Mouse (Mus musculus) lung, embryonic 14.5 days (tissue): ENCODE results near the gene Tmem210. TPM values are rescaled to one million over a fixed set of nuclear protein-coding genes. Genes with fewer than 3 reads are reported as not detected.

Experiments used
- ATAC-seq: fragments of 200-750 bp; cut with Nextera tagmentation; 2 replicates; pipeline ENCODE4 v1.8.0; 2017; ENCODE audit warnings: mild to moderate bottlenecking, moderate TSS enrichment, moderate library complexity; ENCODE audit not compliant: insufficient read depth
- DNase-seq: peaks from one replicate; pipeline ENCODE4 v3.0.0-alpha.2; 2015
- H3K27ac ChIP-seq: fragments of 300-500 bp; sonication (generic); 2 replicates; pipeline ENCODE4 v1.5.1; 2014; ENCODE audit warnings: low read depth, mild to moderate bottlenecking, moderate library complexity
- H3K27me3 ChIP-seq: fragments of 300-500 bp; sonication (generic); 2 replicates; pipeline ENCODE4 v1.6.1; 2014; ENCODE audit warnings: low read length, control low read depth; ENCODE audit not compliant: insufficient read depth
- H3K36me3 ChIP-seq: fragments of 300-500 bp; sonication (generic); 2 replicates; pipeline ENCODE4 v1.6.1; 2014; ENCODE audit warnings: control low read depth; ENCODE audit not compliant: insufficient read depth
- H3K4me1 ChIP-seq: fragments of 300-500 bp; sonication (generic); 2 replicates; pipeline ENCODE4 v1.6.1; 2014; ENCODE audit warnings: antibody characterized with exemption, control low read depth; ENCODE audit not compliant: insufficient read depth
- H3K4me2 ChIP-seq: fragments of 300-500 bp; sonication (generic); 2 replicates; pipeline ENCODE4 v1.6.1; 2014; ENCODE audit warnings: mild to moderate bottlenecking
- H3K4me3 ChIP-seq: fragments of 300-500 bp; sonication (generic); 2 replicates; pipeline ENCODE4 v1.5.1; 2014; ENCODE audit warnings: low read depth, low read length
- H3K9ac ChIP-seq: fragments of 300-500 bp; sonication (generic); 2 replicates; pipeline ENCODE4 v1.6.1; 2014
- H3K9me3 ChIP-seq: fragments of 300-500 bp; sonication (generic); 2 replicates; pipeline ENCODE4 v1.6.1; 2016; ENCODE audit warnings: low read depth, low read length, control low read depth
- CTCF ChIP-seq: IDR thresholded peaks from 2 replicates; pipeline ENCODE4 v1.5.1; 2016; ENCODE audit warnings: antibody characterized with exemption, low read depth
- WGBS: fragments of 180-500 bp; shearing (Covaris S2); extraction: QIAGEN DNeasy Blood & Tissue Kit; methylation state at CpG from one replicate; pipeline ENCODE4 v1.1.7; 2014; 5-methylcytosine and 5-hydroxymethylcytosine counted together
- polyA plus RNA-seq: library from polyadenylated mRNA; unstranded; fragments of >200 nt; fragmentation: Nextera tagmentation; extraction: Ambion mirVana; gene quantifications from 2 replicates; pipeline ENCODE4 v1.2.1, GENCODE M21; 2014

Tmem210 gene
- polyA plus RNA-seq, 1 experiment from 2014 or later, result not detected

- Histone ChIP-seq H3K4me1 (no peaks in the 10 kb centered on the region), H3K36me3 (peaks cover 92% of the 10 kb centered on the region), H3K4me2 (no peak overlapping the region), H3K9ac (no peak overlapping the region), H3K9me3 (no peaks in the 10 kb centered on the region), H3K27me3 (no peaks in the 10 kb centered on the region), H3K4me3 (no peak overlapping the region), H3K27ac (no peak overlapping the region)
- 59% methylated on average over 13 of the region's 13 CpGs for WGBS
- ATAC-seq (no peak), DNase-seq (peak; percentile 90)
- TF ChIP-seq CTCF, result peak; percentile 84
Observed at GRCm38 (mm10) chr2:25278928-25279882, 8.7 kb upstream of the Tmem210 start.

- ATAC-seq, result no peak
- Histone ChIP-seq H3K36me3 (peaks cover 52% of the 10 kb centered on the region), H3K4me3 (no peak overlapping the region), H3K9me3 (no peaks in the 10 kb centered on the region), H3K9ac (no peak overlapping the region), H3K4me2 (no peak overlapping the region), H3K27ac (no peak overlapping the region; the same call in 1 of the 2 replicates), H3K4me1 (0 out of 2 replicates have a peak, but pooled peaks cover 2% of the 10 kb centered on the region), H3K27me3 (peaks cover 27% of the 10 kb centered on the region)
- no peak for DNase-seq
- WGBS, result 86% methylated on average over 2 of the region's 2 CpGs
- TF ChIP-seq CTCF, result no peak
Observed at GRCm38 (mm10) chr2:25285551-25285950, 2.4 kb upstream of the Tmem210 start.

GRCm38 (mm10) chr2:25286314-25286713 is 1.6 kb upstream of the Tmem210 start:
- Histone ChIP-seq H3K4me1 (0 out of 2 replicates have a peak, but pooled peaks cover 2% of the 10 kb centered on the region), H3K9me3 (no peaks in the 10 kb centered on the region), H3K9ac (no peak overlapping the region), H3K36me3 (peaks cover 47% of the 10 kb centered on the region), H3K27ac (peak overlapping the region; percentile 26; the same call in 1 of the 2 replicates), H3K4me3 (no peak overlapping the region), H3K27me3 (peaks cover 35% of the 10 kb centered on the region), H3K4me2 (no peak overlapping the region)
- TF ChIP-seq CTCF, result no peak
- ATAC-seq (no peak; the same call in 1 of the 2 replicates), DNase-seq (no peak)
- WGBS, result 53% methylated on average over 1 of the region's 1 CpGs

GRCm38 (mm10) chr2:25286837-25287636 is 908 bp upstream of the Tmem210 start:
- H3K9ac ChIP-seq, result no peak overlapping the region
- H3K27ac ChIP-seq, result peak overlapping the region; percentile 26; the same call in 1 of the 2 replicates
- H3K4me2 ChIP-seq, result no peak overlapping the region
- ATAC-seq, result peak; percentile 55; the same call in 1 of the 2 replicates
- peak; percentile 41 for DNase-seq
- WGBS, result 48% methylated on average over 7 of the region's 7 CpGs
- H3K36me3 ChIP-seq, result peaks cover 42% of the 10 kb centered on the region
- H3K9me3 ChIP-seq, result no peaks in the 10 kb centered on the region
- 0 out of 2 replicates have a peak, but pooled peaks cover 2% of the 10 kb centered on the region for H3K4me1 ChIP-seq
- peaks cover 42% of the 10 kb centered on the region for H3K27me3 ChIP-seq
- TF ChIP-seq CTCF, result no peak
- H3K4me3 ChIP-seq, result no peak overlapping the region

GRCm38 (mm10) chr2:25288734-25289345 is 895 bp downstream of the Tmem210 start:
- H3K36me3 ChIP-seq, result peaks cover 25% of the 10 kb centered on the region
- 76% methylated on average over 7 of the region's 7 CpGs for WGBS
- H3K9ac ChIP-seq, result no peak overlapping the region
- TF ChIP-seq CTCF, result no peak
- no peak for ATAC-seq
- peaks cover 58% of the 10 kb centered on the region for H3K27me3 ChIP-seq
- no peak overlapping the region for H3K4me3 ChIP-seq
- H3K4me1 ChIP-seq, result 0 out of 2 replicates have a peak, but pooled peaks cover 2% of the 10 kb centered on the region
- no peak for DNase-seq
- no peak overlapping the region for H3K27ac ChIP-seq
- no peak overlapping the region for H3K4me2 ChIP-seq
- no peaks in the 10 kb centered on the region for H3K9me3 ChIP-seq

GRCm38 (mm10) chr2:25289651-25290050 is 1.7 kb downstream of the Tmem210 start, which contains the start of gene Lrrc26:
Gene Lrrc26 (plus strand): TSS chr2:25289915.
- H3K4me1 ChIP-seq, result 0 out of 2 replicates have a peak, but pooled peaks cover 2% of the 10 kb centered on the region
- ATAC-seq (no peak), DNase-seq (no peak)
- peaks cover 17% of the 10 kb centered on the region for H3K36me3 ChIP-seq
- peak within 1 kb of the TSS; percentile 12; the same call in 1 of the 2 replicates for H3K4me3 ChIP-seq
- TF ChIP-seq CTCF, result no peak
- WGBS, result 12% methylated on average over 11 of the region's 11 CpGs
- H3K27me3 ChIP-seq, result peaks cover 58% of the 10 kb centered on the region
- no peak within 1 kb of the TSS for H3K9ac ChIP-seq
- H3K27ac ChIP-seq, result no peak within 1 kb of the TSS
- peak within 1 kb of the TSS; percentile 19; the same call in 1 of the 2 replicates for H3K4me2 ChIP-seq
- H3K9me3 ChIP-seq, result no peaks in the 10 kb centered on the region
